Mouse (Mus musculus): ENCODE data around the gene Zfp866. TPM values are rescaled to one million over a fixed set of nuclear protein-coding genes. Genes with fewer than 3 reads are reported as not detected.

The Zfp866 gene
- 6.1 and 6.5 TPM in 2 replicates for polyA plus RNA-seq (2015; fragmentation: Nextera tagmentation; extraction: Ambion mirVana)

DNA sequence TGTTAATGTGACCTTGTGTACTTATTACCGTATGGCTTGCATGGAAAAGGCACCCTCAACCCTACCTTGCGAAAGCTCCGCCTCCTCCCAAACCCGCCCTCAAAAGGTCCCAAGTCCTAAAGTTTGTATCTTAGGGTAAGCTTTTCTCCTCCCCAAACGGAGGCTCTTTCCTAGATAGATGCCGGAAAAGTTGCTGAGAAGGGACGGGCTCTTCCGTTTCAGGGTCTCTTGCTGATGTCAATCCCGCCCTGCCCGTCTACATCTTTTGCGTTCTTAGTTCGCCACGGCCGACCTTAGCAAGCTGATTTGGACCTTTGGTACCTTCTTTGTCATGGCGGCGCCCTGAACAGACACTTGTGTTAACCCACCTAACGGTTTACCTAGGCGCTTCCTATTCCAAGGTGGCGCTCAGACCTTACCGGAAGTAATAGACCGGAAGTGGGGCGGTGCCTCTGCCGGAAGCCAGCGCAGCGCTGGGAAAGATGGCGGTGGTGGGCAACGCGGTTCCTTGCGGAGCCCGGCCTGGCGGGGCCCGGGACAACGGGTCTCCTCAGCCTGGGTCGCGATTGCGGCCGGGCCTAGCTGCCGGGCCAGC is at the start of gene Zfp866, which contains the start of gene Atp13a1:
Gene Zfp866 (minus strand): TSS at position 406 of the 595 bp plus-strand sequence.
Gene Atp13a1 (plus strand): TSS at position 391 of the 595 bp plus-strand sequence.
- WGBS: under 1% methylated on average over 38 of the region's 38 CpGs
- Histone ChIP-seq H3K27ac (ENCODE audit: low read depth, low read length) (peak within 1 kb of the TSS; percentile 86), H3K27me3 (replicated peaks; ENCODE audit: control insufficient read depth, insufficient read depth, low read length) (no peaks in the 10 kb centered on the region), H3K36me3 (ENCODE audit: control insufficient read depth, insufficient read depth) (peaks cover 22% of the 10 kb centered on the region), H3K4me3 (ENCODE audit: low read depth, low read length) (peak within 1 kb of the TSS; percentile 97), H3K4me2 (replicated peaks; ENCODE audit: low read depth) (peak within 1 kb of the TSS; percentile 74), H3K9ac (ENCODE audit: low read depth, low read length) (peak within 1 kb of the TSS; percentile 91), H3K9me3 (ENCODE audit: control insufficient read depth) (no peaks in the 10 kb centered on the region), H3K4me1 (replicated peaks; ENCODE audit: control insufficient read depth, insufficient read depth, low read length) (peaks cover 5% of the 10 kb centered on the region; the same call in 1 of the 2 replicates)
- ATAC-seq: peak; percentile 96
- TF ChIP-seq CTCF (IDR thresholded peaks at IDR 0.05; ENCODE audit: low read depth): peak; percentile 16; the same call in 1 of the 2 replicates

- H3K9ac ChIP-seq (ENCODE audit: low read depth, low read length): no peak overlapping the region
- H3K4me2 ChIP-seq (replicated peaks; ENCODE audit: low read depth): no peak overlapping the region
- 43% methylated on average over 8 of the region's 8 CpGs for WGBS
- H3K4me3 ChIP-seq (ENCODE audit: low read depth, low read length): no peak overlapping the region
- TF ChIP-seq CTCF (IDR thresholded peaks at IDR 0.05; ENCODE audit: low read depth): no peak
- ATAC-seq: peak; percentile 78
- H3K9me3 ChIP-seq (ENCODE audit: control insufficient read depth): no peaks in the 10 kb centered on the region
- no peaks in the 10 kb centered on the region for H3K36me3 ChIP-seq (ENCODE audit: control insufficient read depth, insufficient read depth)
- no peaks in the 10 kb centered on the region for H3K27me3 ChIP-seq (replicated peaks; ENCODE audit: control insufficient read depth, insufficient read depth, low read length)
- H3K27ac ChIP-seq (ENCODE audit: low read depth, low read length): no peak overlapping the region
- H3K4me1 ChIP-seq (replicated peaks; ENCODE audit: control insufficient read depth, insufficient read depth, low read length): 0 out of 2 replicates have a peak, but pooled peaks cover 3% of the 10 kb centered on the region
Measured at GRCm38 (mm10) chr8:69837057-69837682, 46.2 kb upstream of the Zfp866 start.

- H3K27ac ChIP-seq (ENCODE audit: low read depth, low read length): no peak within 1 kb of the TSS
Measured at GRCm38 (mm10) chr8:69832298-69832853, 41.4 kb upstream of the Zfp866 start, which contains the start of gene Pbx4. Pbx4 (plus strand) TSS chr8:69832491.

DNA sequence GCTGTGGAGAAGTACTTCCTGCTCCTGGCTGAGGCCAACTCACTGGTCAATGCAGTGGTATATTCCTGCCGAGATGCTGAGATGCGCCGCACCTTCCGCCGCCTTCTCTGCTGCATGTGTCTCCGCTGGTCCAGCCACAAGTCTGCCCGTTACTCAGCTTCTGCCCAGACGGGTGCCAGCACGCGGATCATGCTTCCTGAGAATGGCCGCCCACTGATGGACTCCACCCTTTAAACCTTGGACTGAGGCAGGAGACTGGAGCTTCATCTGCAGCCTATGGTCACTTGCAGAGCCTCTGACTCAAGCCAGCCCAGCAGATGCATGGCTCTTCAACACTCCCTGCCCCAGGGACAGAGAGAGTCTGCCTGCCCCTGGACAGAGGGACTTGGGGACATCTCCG is 35.4 kb upstream of the Zfp866 start:
- ATAC-seq: no peak
- H3K27ac ChIP-seq (ENCODE audit: low read depth, low read length): no peak overlapping the region
- no peaks in the 10 kb centered on the region for H3K36me3 ChIP-seq (ENCODE audit: control insufficient read depth, insufficient read depth)
- H3K27me3 ChIP-seq (replicated peaks; ENCODE audit: control insufficient read depth, insufficient read depth, low read length): no peaks in the 10 kb centered on the region
- H3K4me2 ChIP-seq (replicated peaks; ENCODE audit: low read depth): no peak overlapping the region
- H3K9me3 ChIP-seq (ENCODE audit: control insufficient read depth): no peaks in the 10 kb centered on the region
- H3K4me3 ChIP-seq (ENCODE audit: low read depth, low read length): no peak overlapping the region
- no peaks in the 10 kb centered on the region for H3K4me1 ChIP-seq (replicated peaks; ENCODE audit: control insufficient read depth, insufficient read depth, low read length)
- H3K9ac ChIP-seq (ENCODE audit: low read depth, low read length): no peak overlapping the region
- WGBS: 83% methylated on average over 12 of the region's 12 CpGs
- no peak for TF ChIP-seq CTCF (IDR thresholded peaks at IDR 0.05; ENCODE audit: low read depth)

More at GRCm38 (mm10) chr8:69832298-69832853, 41.4 kb upstream of the Zfp866 start, which contains the start of gene Pbx4:
- ATAC-seq: peak; percentile 68
- peak; percentile 55 for TF ChIP-seq CTCF (IDR thresholded peaks at IDR 0.05; ENCODE audit: low read depth)
- H3K4me1 ChIP-seq (replicated peaks; ENCODE audit: control insufficient read depth, insufficient read depth, low read length): 0 out of 2 replicates have a peak, but pooled peaks cover 3% of the 10 kb centered on the region
- H3K36me3 ChIP-seq (ENCODE audit: control insufficient read depth, insufficient read depth): no peaks in the 10 kb centered on the region
- H3K9ac ChIP-seq (ENCODE audit: low read depth, low read length): 0 out of 2 replicates have a peak within 1 kb of the TSS, but pooled peaks have one; percentile 4
- H3K9me3 ChIP-seq (ENCODE audit: control insufficient read depth): no peaks in the 10 kb centered on the region
- no peaks in the 10 kb centered on the region for H3K27me3 ChIP-seq (replicated peaks; ENCODE audit: control insufficient read depth, insufficient read depth, low read length)
- peak within 1 kb of the TSS; percentile 83 for H3K4me2 ChIP-seq (replicated peaks; ENCODE audit: low read depth)
- WGBS: under 1% methylated on average over 38 of the region's 38 CpGs
- H3K4me3 ChIP-seq (ENCODE audit: low read depth, low read length): peak within 1 kb of the TSS; percentile 54

DNA sequence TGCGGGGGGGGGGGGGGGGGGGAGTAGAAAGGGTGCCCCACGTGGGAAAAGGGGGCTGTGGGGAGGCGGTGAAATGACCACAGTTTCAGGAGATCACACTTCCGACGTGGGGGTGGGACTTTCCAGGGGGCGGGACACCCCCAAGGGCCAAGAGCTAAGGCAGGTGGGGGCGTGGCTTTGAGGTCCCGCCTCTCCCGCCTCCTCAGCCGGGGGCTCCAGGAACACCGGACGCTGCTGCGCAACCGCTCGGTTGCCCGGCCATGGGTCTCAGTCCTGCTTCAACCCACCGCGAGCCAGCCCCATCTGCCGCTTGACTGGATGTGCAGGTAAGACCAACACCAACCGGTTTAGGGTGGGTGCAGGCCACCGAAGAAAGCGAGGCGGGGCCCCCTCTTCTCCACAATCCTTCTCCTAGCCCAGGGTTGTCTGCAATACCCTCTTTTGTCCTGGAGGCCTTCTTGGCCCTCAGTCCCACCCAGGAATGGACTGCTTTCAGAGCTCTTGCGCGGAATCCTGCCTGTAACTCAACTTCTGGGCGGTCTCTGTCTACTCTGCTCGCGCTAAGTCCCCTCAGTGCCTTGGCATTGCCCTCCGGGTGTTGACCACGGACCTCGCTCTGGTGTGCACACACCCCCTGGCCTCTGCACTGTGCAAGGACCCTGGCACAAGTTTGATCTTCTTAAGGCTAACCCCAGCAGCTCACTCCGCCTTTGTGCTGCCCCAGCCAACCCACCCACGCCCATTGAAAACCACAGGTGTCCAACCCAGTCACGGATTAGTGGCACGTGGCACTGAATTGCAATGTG is 31.6 kb upstream of the Zfp866 start, which contains the start of gene Lpar2:
Gene Lpar2 (plus strand): TSS at position 44 of the 806 bp plus-strand sequence.
- no peaks in the 10 kb centered on the region for H3K9me3 ChIP-seq (ENCODE audit: control insufficient read depth)
- H3K9ac ChIP-seq (ENCODE audit: low read depth, low read length): peak within 1 kb of the TSS; percentile 53
- H3K4me3 ChIP-seq (ENCODE audit: low read depth, low read length): peak within 1 kb of the TSS; percentile 55
- H3K27me3 ChIP-seq (replicated peaks; ENCODE audit: control insufficient read depth, insufficient read depth, low read length): no peaks in the 10 kb centered on the region
- H3K4me2 ChIP-seq (replicated peaks; ENCODE audit: low read depth): peak within 1 kb of the TSS; percentile 95
- no peaks in the 10 kb centered on the region for H3K4me1 ChIP-seq (replicated peaks; ENCODE audit: control insufficient read depth, insufficient read depth, low read length)
- H3K27ac ChIP-seq (ENCODE audit: low read depth, low read length): no peak within 1 kb of the TSS
- H3K36me3 ChIP-seq (ENCODE audit: control insufficient read depth, insufficient read depth): peaks cover 9% of the 10 kb centered on the region; the same call in 1 of the 2 replicates
- peak; percentile 59 for ATAC-seq
- 0 out of 2 replicates have a peak, but pooled peaks have one; percentile 13 for TF ChIP-seq CTCF (IDR thresholded peaks at IDR 0.05; ENCODE audit: low read depth)
- 3% methylated on average over 33 of the region's 35 CpGs for WGBS

Data from intestine, postnatal 0 days (tissue).